In genomic region chr3:96237904-96238511, GRCm38 (mm10) we compare ENCODE assay signal across 7 mouse cellular contexts. TPM values are rescaled to one million over a fixed set of nuclear protein-coding genes. Genes with fewer than 3 reads are reported as not detected.
A peak's percentile ranks its signal among the peaks of the same experiment; 100 is the strongest.
DNase-seq lines count a peak whose midpoint lies in the region; ATAC-seq and TF ChIP-seq lines count a peak whose summit lies in the region.

No protein-coding gene starts in this region.

- peak overlapping the region; percentile 81 for H3K27ac ChIP-seq in embryonic facial prominence, embryonic 14.5 days (replicated peaks; ENCODE audit: low read depth, low read length)
- peak overlapping the region; percentile 81 for H3K27ac ChIP-seq in limb, embryonic 13.5 days
- H3K27ac ChIP-seq in small intestine, adult 2 months (ENCODE audit: insufficient read depth, low read depth, low read length) = peak overlapping the region; percentile 17; the same call in 1 of the 2 replicates

- peak overlapping the region; percentile 47 for H3K4me3 ChIP-seq in embryonic facial prominence, embryonic 14.5 days (ENCODE audit: low read depth, low read length)
- peak overlapping the region; percentile 49 for H3K4me3 ChIP-seq in limb, embryonic 13.5 days
- H3K4me3 ChIP-seq in small intestine, adult 2 months (ENCODE audit: low read depth, low read length) = peak overlapping the region; percentile 58

- under 1% methylated on average over 12 of the region's 12 CpGs for WGBS in embryonic facial prominence, embryonic 14.5 days
- under 1% methylated on average over 12 of the region's 12 CpGs for WGBS in limb, embryonic 13.5 days
- WGBS in small intestine, adult 2 months = 3% methylated on average over 12 of the region's 12 CpGs

- no peaks in the 10 kb centered on the region for H3K36me3 ChIP-seq in embryonic facial prominence, embryonic 14.5 days (ENCODE audit: control insufficient read depth, insufficient read depth, low read length)
- no peaks in the 10 kb centered on the region for H3K36me3 ChIP-seq in limb, embryonic 13.5 days
- H3K36me3 ChIP-seq in small intestine, adult 2 months (ENCODE audit: control insufficient read depth, insufficient read depth, low read length) = no peaks in the 10 kb centered on the region

- H3K4me2 ChIP-seq in embryonic facial prominence, embryonic 14.5 days (ENCODE audit: low read depth, low read length) = peak overlapping the region; percentile 62
- H3K4me2 ChIP-seq in limb, embryonic 13.5 days (replicated peaks) = peak overlapping the region; percentile 67

- TF ChIP-seq CTCF in small intestine, adult 2 months (IDR thresholded peaks at IDR 0.05; ENCODE audit: extremely low read depth, insufficient read length, insufficient replicate concordance, low read depth, low read length) = no peak

- DNase-seq in thymus, postnatal 0 days (ENCODE audit: low spot score) = peak; percentile 51
- DNase-seq in thymus, adult 18-20 months = no peak
- peak; percentile 45 for DNase-seq in embryonic facial prominence, embryonic 14.5 days (ENCODE audit: low spot score)
- DNase-seq in left cerebral cortex, adult 11 months (ENCODE audit: low spot score) = no peak
- DNase-seq in adrenal gland, postnatal 14 days = no peak

- ATAC-seq in embryonic facial prominence, embryonic 14.5 days (ENCODE audit: low read depth) = no peak
- no peak for ATAC-seq in limb, embryonic 13.5 days (ENCODE audit: low FRiP score, low read depth)

- peak overlapping the region; percentile 70 for H3K9ac ChIP-seq in embryonic facial prominence, embryonic 14.5 days (ENCODE audit: low read depth, low read length)
- peak overlapping the region; percentile 75 for H3K9ac ChIP-seq in limb, embryonic 13.5 days

- peaks cover 17% of the 10 kb centered on the region for H3K4me1 ChIP-seq in embryonic facial prominence, embryonic 14.5 days (ENCODE audit: control insufficient read depth, insufficient read depth, low read length)
- H3K4me1 ChIP-seq in limb, embryonic 13.5 days = peaks cover 24% of the 10 kb centered on the region
- no peaks in the 10 kb centered on the region; the same call in 1 of the 2 replicates for H3K4me1 ChIP-seq in small intestine, adult 2 months (ENCODE audit: control insufficient read depth, insufficient read depth, insufficient read length, low read length)

- no peak for TF ChIP-seq POLR2A in small intestine, adult 2 months (IDR thresholded peaks at IDR 0.05; ENCODE audit: low read depth, low read length)

- no peaks in the 10 kb centered on the region for H3K9me3 ChIP-seq in embryonic facial prominence, embryonic 14.5 days (ENCODE audit: control insufficient read depth, low read length)
- no peaks in the 10 kb centered on the region for H3K9me3 ChIP-seq in limb, embryonic 13.5 days

- H3K27me3 ChIP-seq in embryonic facial prominence, embryonic 14.5 days (replicated peaks; ENCODE audit: control insufficient read depth, insufficient read depth, low read length) = no peaks in the 10 kb centered on the region
- H3K27me3 ChIP-seq in limb, embryonic 13.5 days = no peaks in the 10 kb centered on the region
- H3K27me3 ChIP-seq in small intestine, adult 2 months (ENCODE audit: control insufficient read depth, insufficient read depth, low read length) = no peaks in the 10 kb centered on the region

RNA-seq across cellular contexts. Expression of gene Hist2h3c2, which starts 0.9 kb away (rescaled TPM):
- polyA plus RNA-seq in thymus, postnatal 0 days (2015; fragmentation: Nextera tagmentation; extraction: Ambion mirVana) = 30.0 and 47.7 TPM in 2 replicates
- 5.2 and 5.3 TPM in 2 replicates for polyA plus RNA-seq in embryonic facial prominence, embryonic 14.5 days (2014; fragmentation: Nextera tagmentation; extraction: Ambion mirVana)
- 8.8 and 10.5 TPM in 2 replicates for polyA plus RNA-seq in limb, embryonic 13.5 days (2015; fragmentation: Nextera tagmentation; extraction: Ambion mirVana)
- polyA plus RNA-seq in small intestine, adult 2 months (2012; rRNA removed) = 59.1 and 109 TPM in 2 replicates
- 93.4 and 148 TPM in 2 replicates for total RNA-seq in adrenal gland, postnatal 14 days (2021)

RNA-seq across cellular contexts. Expression of gene Hist2h2aa2, which starts 2.1 kb away (rescaled TPM):
- polyA plus RNA-seq in thymus, postnatal 0 days (2015; fragmentation: Nextera tagmentation; extraction: Ambion mirVana) = 215 and 339 TPM in 2 replicates
- 46.9 and 57.6 TPM in 2 replicates for polyA plus RNA-seq in embryonic facial prominence, embryonic 14.5 days (2014; fragmentation: Nextera tagmentation; extraction: Ambion mirVana)
- 46.2 and 48.0 TPM in 2 replicates for polyA plus RNA-seq in limb, embryonic 13.5 days (2015; fragmentation: Nextera tagmentation; extraction: Ambion mirVana)
- polyA plus RNA-seq in small intestine, adult 2 months (2012; rRNA removed) = 248 and 339 TPM in 2 replicates
- 733 and 750 TPM in 2 replicates for total RNA-seq in adrenal gland, postnatal 14 days (2021)

RNA-seq across cellular contexts. Expression of gene Hist2h2aa1, which starts 7.3 kb away (rescaled TPM):
- polyA plus RNA-seq in thymus, postnatal 0 days (2015; fragmentation: Nextera tagmentation; extraction: Ambion mirVana) = 117 and 143 TPM in 2 replicates
- 19.8 and 22.0 TPM in 2 replicates for polyA plus RNA-seq in embryonic facial prominence, embryonic 14.5 days (2014; fragmentation: Nextera tagmentation; extraction: Ambion mirVana)
- 19.0 and 30.4 TPM in 2 replicates for polyA plus RNA-seq in limb, embryonic 13.5 days (2015; fragmentation: Nextera tagmentation; extraction: Ambion mirVana)
- polyA plus RNA-seq in small intestine, adult 2 months (2012; rRNA removed) = 485 and 622 TPM in 2 replicates
- 53.5 and 61.0 TPM in 2 replicates for total RNA-seq in adrenal gland, postnatal 14 days (2021)

RNA-seq across cellular contexts. Expression of gene Hist2h3c1, which starts 8.5 kb away (rescaled TPM):
- 0.64 and 0.76 TPM in 2 replicates for polyA plus RNA-seq in thymus, postnatal 0 days (2015; fragmentation: Nextera tagmentation; extraction: Ambion mirVana)
- 0.48 TPM in 1 of 2 replicates, not detected in the other for polyA plus RNA-seq in embryonic facial prominence, embryonic 14.5 days (2014; fragmentation: Nextera tagmentation; extraction: Ambion mirVana)
- 0.73 TPM in 1 of 2 replicates, not detected in the other for polyA plus RNA-seq in limb, embryonic 13.5 days (2015; fragmentation: Nextera tagmentation; extraction: Ambion mirVana)
- not detected in 2 replicates for polyA plus RNA-seq in small intestine, adult 2 months (2012; rRNA removed)
- 3.1 and 3.8 TPM in 2 replicates for total RNA-seq in adrenal gland, postnatal 14 days (2021)

RNA-seq across cellular contexts. Expression of gene Hist2h2be, which starts 17.1 kb away (rescaled TPM):
- polyA plus RNA-seq in thymus, postnatal 0 days (2015; fragmentation: Nextera tagmentation; extraction: Ambion mirVana) = 8.6 and 10.0 TPM in 2 replicates
- 7.8 and 8.8 TPM in 2 replicates for polyA plus RNA-seq in embryonic facial prominence, embryonic 14.5 days (2014; fragmentation: Nextera tagmentation; extraction: Ambion mirVana)
- polyA plus RNA-seq in limb, embryonic 13.5 days (2015; fragmentation: Nextera tagmentation; extraction: Ambion mirVana) = 6.7 and 7.2 TPM in 2 replicates
- 0.96 and 1.4 TPM in 2 replicates for polyA plus RNA-seq in small intestine, adult 2 months (2012; rRNA removed)
- total RNA-seq in adrenal gland, postnatal 14 days (2021) = 9.0 and 12.3 TPM in 2 replicates

Comparison
In these comparisons a context has a peak if more than half of its experiments do, and no peak if none do; other contexts are left out.
1. DNase-seq: peak in thymus, postnatal 0 days (single experiment) and embryonic facial prominence, embryonic 14.5 days (single experiment); none in thymus, adult 18-20 months (0 of 2), left cerebral cortex, adult 11 months (single experiment) and adrenal gland, postnatal 14 days (single experiment).
2. H3K27ac ChIP-seq: peak in every context shown above with its lines; median percentile 81 in embryonic facial prominence, embryonic 14.5 days; 81 in limb, embryonic 13.5 days; 17 in small intestine, adult 2 months.
3. Peak in every context shown above with its lines, with median percentiles within 50 percentile points of each other: H3K4me3 ChIP-seq.